Mouse (Mus musculus) cerebral cortex, adult 2 months (tissue): ENCODE results near the gene Pold2.

Source experiments
- WGBS: fragments of 180-500 bp; shearing (Covaris S2); methylation state at CpG from one replicate; pipeline ENCODE4 v1.1.7; 2018; 5-methylcytosine and 5-hydroxymethylcytosine counted together

Pold2 gene

DNA sequence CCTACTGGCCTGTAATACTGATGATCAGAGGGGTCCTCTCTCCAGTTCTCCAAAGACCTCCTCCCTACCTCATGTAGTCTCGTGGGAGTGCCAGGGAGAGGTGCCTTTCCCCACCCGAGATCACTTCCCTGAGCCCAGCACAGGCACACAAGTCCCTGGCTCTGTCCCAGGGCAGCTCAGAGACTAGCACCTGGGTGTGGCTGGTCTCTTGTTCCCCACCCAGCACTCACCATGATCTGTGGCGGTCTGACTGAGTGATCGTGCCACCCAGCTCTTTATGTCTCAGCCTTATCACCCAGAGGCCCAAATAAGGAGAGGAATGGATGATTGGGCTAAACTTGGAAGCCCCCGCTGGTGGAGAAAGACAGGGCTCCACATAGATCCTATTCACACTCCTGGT lies 20.4 kb upstream of the Pold2 start, which contains the start of gene Myl7:
Gene Myl7 (minus strand): TSS at position 252 of the 400 bp plus-strand sequence.
- 87% methylated on average over 5 of the region's 5 CpGs for WGBS

DNA sequence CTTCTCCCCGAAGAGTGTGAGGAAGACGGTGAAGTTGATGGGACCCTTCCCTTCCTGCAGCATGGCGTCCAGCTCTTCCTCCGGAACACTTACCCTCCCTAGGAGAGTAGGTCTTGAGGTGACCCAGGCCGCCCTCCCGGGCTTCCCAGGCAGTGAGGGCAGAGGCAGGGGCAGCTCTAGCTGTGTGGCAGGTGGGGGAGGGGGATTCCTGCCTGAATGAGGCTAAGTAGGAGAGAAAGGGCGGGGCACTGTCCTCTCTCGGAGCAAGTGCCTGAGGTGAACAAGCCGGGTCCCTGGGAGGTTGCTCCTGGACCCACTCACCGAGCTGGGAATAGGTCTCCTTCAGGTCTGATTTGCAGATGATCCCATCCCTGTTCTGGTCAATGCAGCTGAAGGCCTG lies 19.7 kb upstream of the Pold2 start:
- 55% methylated on average over 10 of the region's 10 CpGs for WGBS

DNA sequence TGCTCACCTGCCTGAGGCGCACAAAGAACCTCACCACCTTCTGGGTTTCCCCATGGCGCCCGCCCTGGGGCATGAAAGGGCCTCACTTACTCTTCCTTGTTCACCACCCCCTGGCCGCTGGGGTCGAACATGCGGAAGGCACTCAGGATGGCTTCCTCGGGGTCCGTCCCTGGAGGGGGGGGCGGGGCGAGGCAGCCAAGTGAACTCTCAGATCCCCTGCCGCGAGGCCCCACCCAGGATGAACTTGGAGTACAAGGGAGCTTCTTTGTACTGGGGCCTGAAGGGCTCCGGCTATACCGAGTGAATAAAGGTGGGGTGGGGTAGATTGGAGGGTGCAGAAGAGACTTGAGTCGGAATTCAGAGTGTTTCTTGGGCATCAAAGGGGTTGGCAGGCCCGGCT lies 19.1 kb upstream of the Pold2 start:
- WGBS = 37% methylated on average over 16 of the region's 16 CpGs

DNA sequence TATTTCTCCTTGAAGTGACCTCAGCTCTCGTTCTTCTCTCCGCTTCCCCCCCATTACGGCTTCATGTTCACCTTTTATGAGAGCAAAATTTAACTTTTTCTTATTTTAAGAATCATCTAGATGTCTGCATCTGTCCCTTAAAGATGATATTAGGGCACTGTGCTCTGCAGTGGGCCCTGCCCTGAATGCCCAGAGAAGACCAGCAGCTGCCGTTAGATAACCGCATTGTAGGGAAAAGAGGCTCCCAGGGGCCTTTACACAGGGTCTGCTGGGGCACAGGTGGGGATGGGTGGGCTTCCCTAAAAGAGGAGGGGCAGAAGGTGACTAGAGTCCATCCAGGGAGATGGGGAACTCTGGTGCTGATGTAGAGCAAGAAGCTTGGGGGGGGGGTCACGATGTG lies 15.7 kb upstream of the Pold2 start:
- WGBS = 86% methylated on average over 6 of the region's 6 CpGs

DNA sequence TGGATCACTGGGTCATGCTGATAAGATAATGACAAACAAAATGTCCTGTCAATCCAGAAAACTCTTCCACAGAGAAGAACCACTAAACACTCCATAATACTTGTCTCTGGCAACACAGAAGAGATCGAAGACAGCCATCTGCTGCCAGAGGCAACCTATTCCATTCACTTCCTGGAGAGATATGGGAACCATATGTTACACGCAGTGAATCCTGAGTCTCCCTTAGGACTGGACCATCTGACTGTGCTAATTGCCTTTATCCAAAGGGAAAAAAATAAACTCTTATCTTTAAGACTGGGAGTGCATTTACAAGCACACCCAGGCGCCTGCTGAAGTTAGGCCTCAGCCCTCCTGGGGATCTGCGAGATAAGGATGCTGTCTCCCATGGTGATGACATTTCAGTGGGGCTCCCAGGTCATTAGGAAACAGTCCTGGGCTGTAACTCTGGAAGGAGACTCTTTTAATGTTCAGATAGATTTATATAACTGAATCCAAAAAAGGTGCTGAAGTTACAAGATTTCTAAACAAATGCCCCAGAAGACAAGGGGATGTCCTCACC lies 14.8 kb upstream of the Pold2 start:
- WGBS = 64% methylated on average over 4 of the region's 4 CpGs

DNA sequence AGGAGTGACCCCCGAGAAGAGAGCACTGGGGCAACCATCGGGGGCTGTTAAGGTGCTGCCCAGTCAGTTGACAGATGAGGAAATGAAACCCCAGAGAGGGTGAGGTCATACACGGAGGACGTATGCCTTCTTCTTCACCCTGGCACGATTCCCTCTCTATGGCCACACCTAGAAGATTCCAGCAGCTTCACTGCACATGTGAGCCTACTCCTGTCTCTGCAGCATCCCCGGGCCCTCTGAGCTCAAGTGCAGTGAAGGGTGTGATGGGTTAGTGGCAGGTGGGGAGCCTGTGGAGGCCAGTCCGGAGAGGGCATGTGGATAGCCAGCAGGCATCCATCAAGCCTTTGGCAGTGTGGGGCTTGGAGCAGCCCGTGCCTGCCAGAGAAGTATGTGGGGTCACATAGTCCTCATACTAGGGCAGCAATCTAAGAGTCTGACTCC lies 14.1 kb upstream of the Pold2 start:
- 70% methylated on average over 8 of the region's 8 CpGs for WGBS

DNA sequence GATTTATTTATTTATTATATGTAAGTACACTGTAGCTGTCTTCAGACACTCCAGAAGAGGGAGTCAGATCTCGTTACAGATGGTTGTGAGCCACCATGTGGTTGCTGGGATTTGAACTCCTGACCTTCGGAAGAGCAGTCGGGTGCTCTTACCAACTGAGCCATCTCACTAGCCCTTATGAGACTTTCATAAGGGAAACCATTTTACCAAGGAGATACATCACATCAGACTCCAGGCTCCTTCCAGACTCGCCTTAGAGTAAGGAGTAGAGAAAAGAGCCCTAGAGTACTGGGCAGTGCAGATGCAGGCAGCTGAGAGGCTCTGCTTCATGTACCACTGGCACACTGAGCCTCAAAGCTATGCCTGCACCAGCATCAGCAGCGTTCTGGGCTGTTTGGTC lies 10.5 kb upstream of the Pold2 start:
- WGBS = 72% methylated on average over 5 of the region's 5 CpGs

DNA sequence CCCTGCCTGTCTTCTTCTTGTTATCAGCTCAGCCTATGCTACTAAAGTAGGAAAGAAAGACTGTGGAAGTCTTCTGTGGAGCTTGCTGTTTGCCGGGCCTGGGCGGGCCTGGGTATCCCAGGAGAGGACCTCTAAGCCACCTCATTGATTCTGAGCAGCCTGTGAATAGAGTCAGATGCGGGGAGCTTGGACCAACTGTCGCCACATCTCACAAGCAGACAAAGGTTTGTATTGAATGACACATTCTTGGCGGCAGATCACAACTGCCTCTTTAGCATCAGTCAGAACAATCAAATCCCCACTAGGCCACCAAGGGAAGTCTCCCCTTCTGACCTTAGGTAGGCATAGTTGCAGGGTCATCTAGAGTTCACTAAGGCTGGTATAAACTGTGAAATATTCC lies 9.2 kb upstream of the Pold2 start:
- WGBS = 59% methylated on average over 5 of the region's 5 CpGs

DNA sequence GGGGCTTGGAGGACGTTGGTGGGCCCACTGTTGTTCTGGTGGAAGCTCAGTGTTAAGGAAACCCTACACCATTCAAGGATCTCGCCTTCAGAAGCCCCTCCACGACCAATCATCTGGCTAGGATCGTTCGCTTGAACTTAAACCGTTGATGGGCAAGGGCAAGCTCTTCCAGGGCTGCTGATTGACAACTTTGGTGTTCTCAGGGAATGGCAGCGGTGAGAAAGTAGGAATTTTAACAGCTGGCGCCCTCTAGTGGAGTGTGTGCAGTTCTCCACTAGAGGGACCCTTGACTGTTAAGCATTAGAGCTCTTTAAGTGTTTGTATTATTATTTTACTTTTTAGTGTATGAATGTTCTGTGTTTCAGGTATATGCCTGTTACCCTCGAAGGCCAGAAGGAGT lies 8.1 kb upstream of the Pold2 start:
- WGBS = 20% methylated on average over 9 of the region's 9 CpGs

DNA sequence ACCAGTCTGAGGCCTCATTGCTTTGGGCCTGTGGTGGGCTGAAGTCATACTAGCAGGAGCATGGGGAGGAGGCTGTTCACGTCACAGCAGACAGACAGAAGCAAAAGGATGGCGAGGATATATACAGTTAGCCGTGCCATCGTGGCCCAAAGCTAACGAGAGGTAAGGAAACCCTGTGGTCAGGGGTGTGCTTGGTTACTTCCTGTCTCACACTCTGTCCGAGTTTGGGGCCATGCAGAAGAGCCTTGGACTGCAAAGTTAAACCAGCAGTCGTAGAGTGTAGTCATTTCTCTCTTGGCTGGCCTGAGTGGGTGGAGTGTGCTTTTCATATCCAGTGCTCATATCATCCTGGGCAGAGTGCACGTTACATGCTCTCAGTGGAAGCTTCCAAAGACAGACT lies 4.4 kb upstream of the Pold2 start:
- 66% methylated on average over 8 of the region's 8 CpGs for WGBS

DNA sequence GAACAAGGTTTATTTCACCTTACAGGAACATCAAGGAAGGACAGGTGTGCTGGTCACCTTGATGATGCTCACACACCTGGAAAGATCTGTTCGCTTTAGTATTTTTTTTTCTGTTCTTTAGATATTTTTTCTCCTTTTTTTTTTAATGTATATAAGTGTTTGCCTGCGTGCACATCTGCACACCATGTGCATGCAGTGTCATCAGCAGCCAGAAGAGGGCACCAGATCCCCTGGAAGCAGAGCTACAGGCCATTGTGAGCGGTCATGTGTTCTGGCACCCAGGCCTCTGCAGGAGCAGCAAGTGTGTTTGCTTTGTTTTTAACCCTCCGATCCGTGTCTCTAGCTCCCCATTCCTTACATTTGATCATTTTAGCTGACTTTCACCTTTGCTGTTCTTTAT lies 1.8 kb upstream of the Pold2 start:
- WGBS = 46% methylated on average over 5 of the region's 5 CpGs

DNA sequence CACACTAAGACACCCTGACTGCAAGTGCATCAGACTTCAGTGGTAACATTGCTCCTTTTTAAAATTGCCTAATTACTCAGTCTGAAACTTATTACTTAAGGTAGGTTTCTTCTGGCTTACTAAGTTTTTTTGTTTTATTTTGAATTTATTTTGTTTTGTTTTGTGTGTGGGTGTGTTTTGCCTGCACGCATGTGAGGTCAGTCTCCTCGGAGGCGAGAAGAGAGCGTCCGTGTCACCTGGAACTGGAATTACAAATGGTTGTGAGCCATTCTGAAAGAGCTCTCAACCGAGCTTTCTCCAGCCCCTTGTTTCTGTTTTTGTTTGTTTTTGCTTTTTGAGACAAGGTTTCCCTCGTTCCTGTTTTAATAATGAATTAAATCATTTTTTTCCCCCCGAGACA lies 569 bp upstream of the Pold2 start:
- 13% methylated on average over 8 of the region's 8 CpGs for WGBS

DNA sequence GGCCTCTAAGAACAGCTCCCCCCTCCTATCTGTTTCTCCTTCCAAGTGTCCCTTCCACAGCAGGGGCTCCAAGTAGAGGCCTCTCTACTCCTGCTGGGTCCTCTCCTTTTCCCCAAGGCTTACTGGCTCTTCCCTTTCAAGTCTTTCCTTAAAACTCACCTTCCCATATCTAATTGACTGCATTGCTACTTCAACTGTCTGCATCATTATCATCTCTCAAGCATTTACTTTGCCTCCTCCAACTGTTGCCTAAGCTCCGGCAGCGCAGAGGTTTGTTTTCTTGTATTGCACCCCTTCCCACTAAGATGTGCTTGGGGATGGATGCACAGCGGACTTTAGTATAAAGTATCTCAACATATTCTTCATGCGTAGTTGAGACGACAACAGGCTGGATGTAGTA lies 671 bp downstream of the Pold2 start:
- WGBS = 4% methylated on average over 5 of the region's 5 CpGs

DNA sequence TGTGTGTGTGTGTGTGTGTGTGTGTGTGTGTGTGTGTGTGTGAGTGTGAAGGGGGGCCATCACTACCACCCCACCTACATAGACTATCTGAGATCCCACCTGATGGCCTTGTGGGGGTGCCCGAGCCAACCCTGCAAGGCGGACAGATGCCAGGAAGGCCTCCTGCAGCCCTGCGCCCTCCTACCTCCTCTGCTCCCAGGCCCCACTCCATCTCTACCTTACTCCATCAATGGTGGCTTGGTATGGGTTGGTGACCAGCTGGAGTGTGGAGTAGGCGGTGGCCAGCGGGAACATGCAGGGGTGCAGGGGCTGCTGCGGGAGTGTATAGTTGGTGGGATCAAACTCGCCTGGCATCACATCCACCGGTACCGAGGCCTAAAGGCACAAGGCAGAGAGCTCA lies 4.9 kb downstream of the Pold2 start:
- whole genome bisulfite sequencing = 95% methylated on average over 9 of the region's 9 CpGs

DNA sequence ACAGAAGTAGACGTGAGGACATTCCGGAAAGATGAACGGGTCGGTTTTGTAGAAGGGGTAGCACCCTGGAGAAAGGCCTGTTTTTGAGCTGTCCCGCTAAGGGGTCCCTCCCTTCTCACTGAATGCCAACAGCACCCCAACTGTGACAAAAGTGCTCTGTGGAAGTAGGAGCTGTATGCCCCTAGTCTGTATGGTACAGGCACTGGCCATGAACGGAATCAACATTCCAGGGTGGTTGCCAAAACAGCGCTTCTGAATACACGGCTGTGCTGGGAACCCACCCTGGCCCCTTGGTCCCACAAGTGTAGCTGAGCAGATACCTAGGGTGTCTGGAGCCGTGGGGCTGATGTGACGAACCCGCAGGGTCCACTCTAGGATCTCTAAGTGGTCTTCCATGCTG lies 5.4 kb downstream of the Pold2 start:
- 95% methylated on average over 11 of the region's 11 CpGs for WGBS

DNA sequence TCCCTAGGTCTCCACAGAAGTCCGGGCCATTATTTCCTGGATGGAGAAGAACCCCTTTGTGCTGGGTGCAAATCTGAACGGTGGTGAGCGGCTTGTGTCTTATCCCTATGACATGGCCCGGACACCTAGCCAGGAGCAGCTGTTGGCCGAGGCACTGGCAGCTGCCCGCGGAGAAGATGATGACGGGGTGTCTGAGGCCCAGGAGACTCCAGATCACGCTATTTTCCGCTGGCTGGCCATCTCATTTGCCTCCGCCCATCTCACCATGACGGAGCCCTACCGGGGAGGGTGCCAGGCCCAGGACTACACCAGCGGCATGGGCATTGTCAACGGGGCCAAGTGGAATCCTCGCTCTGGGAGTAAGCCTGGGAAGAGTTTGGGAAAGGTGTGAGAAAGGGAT lies 8.0 kb downstream of the Pold2 start:
- 88% methylated on average over 16 of the region's 16 CpGs for WGBS

DNA sequence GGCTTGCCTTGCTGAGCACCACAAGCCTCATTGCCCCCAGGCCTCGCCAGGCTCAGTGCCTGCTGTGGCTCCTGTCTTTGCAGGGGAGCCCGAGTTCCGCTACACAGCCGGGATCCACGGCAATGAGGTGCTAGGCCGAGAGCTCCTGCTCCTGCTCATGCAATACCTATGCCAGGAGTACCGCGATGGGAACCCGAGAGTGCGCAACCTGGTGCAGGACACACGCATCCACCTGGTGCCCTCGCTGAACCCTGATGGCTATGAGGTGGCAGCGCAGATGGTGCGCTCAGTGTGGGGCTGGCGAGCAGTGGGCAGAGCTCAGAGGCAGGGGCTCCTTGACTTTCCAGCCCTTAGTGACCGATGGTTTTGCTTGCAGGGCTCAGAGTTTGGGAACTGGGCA lies 8.8 kb downstream of the Pold2 start:
- WGBS = 95% methylated on average over 16 of the region's 16 CpGs

DNA sequence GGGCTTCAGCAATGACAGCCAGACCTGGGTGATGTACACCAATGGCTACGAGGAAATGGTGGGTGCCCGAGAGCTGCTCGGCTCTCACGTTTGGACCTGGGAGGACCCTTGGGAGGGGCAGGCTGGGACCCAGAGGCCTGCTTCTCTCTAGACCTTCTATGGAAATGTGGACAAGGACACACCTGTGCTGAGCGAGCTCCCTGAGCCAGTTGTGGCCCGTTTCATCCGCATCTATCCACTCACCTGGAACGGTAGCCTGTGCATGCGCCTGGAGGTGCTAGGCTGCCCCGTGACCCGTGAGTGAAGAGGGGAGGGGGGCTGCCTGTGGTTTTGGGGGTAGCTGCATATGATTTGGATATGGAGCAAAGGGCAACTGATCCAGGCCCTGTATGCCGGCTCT lies 9.8 kb downstream of the Pold2 start:
- 94% methylated on average over 12 of the region's 12 CpGs for WGBS

DNA sequence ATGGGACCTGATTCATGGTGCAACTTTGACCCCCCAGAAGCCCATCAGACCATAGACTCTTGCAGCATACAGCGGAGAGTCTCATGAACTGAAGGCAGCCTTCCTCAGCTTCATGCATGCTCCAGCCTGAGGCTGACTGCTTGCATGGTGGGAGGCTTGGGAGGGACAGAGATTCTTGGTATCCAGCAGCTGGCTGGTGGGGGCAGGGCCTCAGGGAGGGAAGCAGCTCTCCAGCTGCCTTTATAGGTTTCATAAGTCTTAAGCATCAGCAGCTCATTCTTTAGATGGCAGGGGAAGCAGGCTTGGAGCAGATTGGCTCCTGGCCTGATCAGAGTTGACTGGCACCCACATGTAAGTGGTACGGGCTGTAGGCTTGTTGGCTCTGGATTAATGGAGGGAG lies 10.9 kb downstream of the Pold2 start:
- 77% methylated on average over 2 of the region's 2 CpGs for WGBS

DNA sequence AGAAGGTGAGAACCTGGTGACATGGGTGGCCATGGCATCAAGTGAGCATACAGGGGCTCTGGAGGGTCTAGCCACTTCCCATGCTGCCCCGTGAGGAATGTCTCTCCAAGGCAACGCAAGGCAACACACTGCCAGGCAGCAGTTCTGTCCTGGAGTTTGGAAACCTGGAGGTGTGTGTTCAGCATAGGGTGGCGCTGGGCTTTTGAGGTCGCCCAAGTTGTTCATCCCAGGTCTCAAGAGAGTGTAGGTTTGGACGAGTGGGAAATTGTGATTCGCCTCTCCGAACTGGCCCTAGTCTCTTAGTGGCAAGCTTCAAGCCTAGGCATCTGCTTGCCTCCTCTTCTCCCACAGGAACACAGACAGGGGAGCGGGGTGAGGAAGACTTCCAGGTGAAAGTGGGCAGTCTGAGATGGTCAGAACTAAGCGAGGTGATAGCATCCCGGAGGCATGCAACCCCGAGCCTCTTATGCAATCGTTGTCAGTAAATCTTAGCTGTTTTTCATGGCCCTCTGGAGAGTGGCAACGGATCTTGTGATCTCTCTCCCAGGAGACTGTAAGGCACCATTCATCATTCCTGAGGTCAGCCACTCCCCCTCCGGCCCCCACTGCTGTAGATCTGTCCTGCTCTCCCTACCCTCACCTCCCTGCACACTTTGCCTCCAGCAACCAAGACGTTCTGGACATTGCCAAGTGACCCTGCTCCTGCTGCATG lies 15.5 kb downstream of the Pold2 start:
- WGBS = 59% methylated on average over 15 of the region's 15 CpGs

DNA sequence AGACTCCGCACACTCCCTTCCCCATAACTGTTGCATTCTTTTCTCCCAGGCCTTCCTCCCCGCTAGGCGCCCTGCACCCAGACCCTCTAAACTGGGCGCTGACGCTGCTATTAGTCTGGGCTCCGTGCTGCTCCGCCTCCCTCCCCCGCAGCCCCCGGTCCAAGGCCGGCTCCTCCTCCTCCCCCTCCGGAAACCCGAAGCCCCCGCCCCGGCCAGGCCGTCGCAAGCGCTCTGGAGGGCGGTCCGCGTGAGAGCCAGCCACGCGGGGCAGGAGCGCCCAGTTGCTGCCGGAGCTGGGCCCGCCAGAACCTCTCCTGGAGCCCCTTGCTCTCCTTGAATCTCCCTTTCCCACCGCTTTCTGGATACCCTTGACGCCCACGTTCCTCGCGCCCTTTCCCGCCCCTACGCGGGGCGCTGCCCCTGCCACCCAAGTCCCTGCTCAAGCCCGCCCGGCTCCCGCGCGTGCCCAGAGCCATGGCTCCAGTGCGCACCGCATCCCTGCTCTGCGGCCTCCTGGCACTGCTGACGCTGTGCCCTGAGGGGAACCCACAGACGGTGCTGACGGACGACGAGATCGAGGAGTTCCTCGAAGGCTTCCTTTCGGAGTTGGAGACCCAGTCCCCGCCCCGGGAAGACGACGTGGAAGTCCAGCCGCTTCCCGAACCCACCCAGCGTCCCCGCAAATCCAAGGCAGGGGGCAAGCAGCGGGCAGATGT lies 16.3 kb downstream of the Pold2 start, which contains the start of gene Aebp1:
Gene Aebp1 (plus strand): TSS at position 270 of the 716 bp plus-strand sequence.
- 11% methylated on average over 59 of the region's 59 CpGs for WGBS

DNA sequence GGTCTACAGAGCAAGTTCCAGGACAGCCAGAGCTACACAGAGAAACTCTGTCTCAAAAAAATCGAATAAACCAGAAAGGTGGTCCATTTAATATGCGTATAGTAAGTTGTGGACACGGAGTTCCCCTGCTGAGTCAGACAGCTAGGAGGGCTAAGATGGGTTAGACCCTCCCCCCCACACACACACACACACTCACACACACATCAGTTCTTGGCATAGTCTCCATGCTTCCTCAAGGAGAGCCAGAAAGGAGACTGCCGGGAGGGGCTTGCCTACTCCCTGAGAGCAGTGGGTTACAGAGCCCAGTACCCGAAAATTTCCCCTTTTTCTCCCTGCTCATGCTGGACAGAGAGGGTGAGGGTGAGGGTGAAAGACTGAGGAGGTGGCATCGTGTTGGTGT lies 17.5 kb downstream of the Pold2 start:
- WGBS = 57% methylated on average over 6 of the region's 6 CpGs

DNA sequence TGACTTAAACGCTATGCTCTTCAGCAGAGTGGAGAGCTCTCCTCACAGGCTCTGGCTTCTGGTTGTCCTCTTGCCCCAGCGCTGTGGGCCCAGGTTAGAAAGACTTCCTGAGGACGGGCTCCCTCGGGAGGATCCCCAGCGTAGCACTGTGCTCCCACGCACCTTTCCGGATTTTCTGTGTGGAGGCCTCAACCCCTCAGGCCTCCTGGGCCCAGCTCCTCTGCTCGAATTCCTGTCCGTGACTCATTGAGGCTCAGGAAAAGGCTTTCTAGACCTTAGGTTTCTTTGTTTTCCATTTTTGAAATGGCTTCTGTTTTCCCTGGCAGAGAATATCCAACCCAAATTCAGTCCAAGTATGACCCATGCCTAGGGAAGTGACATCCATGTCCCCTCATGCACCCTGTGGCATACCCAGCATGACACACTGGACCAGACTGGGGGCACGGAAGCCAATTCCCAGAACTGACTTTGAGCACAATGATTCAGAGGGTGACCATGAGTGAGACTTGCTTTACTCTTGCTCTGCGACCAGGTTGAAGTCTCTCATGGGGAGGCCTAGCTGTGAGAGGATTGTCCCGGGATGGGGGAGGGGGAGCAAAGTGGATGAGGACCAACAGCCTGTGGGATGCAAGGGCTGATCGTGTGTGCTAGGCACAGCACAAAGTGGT lies 18.1 kb downstream of the Pold2 start:
- 86% methylated on average over 13 of the region's 13 CpGs for WGBS
